Mouse (Mus musculus) adrenal gland, adult 2 months (tissue): ENCODE measurements around the gene Pipox. TPM values are rescaled to one million over a fixed set of nuclear protein-coding genes. Genes with fewer than 3 reads are reported as not detected.

Experiments used
- DNase-seq: peaks from one replicate; pipeline ENCODE4 v3.0.0; 2021
- long read RNA-seq: library from polyadenylated mRNA; stranded (forward); transcript quantifications from one replicate; pipeline ENCODE4 v2.0.0, GENCODE M21; 2021
- polyA plus RNA-seq: library from polyadenylated mRNA; depleted of rRNA; stranded (reverse); fragments of >200 nt; gene quantifications from 2 replicates; pipeline ENCODE4 v1.2.3, GENCODE M21; 2012; rRNA removed
- total RNA-seq, 2 experiments: library from RNA; stranded (reverse); gene quantifications; 2 replicates each; pipeline ENCODE4 v1.2.3; 2021

Pipox gene
- total RNA-seq (1 to 10 TPM in 1 of 2 experiments, under 1 TPM in 1; 0.35 to 1.8 TPM), polyA plus RNA-seq (3.0 and 4.3 TPM in 2 replicates)
- long read RNA-seq: 0 reads

- DNase-seq: peak; percentile 96
Measured at GRCm38 (mm10) chr11:77893787-77894718, at the start of gene Pipox. Pipox (minus strand) TSS chr11:77894096.

DNA sequence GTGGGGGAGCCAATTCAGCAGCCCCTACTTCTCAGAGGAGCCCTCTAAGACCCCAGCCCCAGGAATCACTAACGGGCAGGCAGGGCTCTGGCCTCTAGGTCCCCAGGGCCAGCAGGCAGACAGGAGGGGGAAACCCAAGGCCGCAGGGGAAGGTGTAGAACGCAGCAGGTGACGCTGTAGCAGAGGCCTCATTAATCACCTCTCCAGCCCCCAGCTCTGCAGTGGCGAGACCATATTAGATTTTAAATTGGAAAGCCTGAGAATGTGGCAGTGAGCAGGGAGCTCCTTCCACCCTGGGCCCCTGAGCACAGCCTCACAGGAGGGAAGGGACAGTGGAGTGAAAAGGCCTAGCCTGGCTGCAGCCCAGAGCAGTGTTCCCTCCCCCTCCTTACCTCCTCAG, 48.3 kb upstream of the Pipox start:
- DNase-seq: no peak

DNA sequence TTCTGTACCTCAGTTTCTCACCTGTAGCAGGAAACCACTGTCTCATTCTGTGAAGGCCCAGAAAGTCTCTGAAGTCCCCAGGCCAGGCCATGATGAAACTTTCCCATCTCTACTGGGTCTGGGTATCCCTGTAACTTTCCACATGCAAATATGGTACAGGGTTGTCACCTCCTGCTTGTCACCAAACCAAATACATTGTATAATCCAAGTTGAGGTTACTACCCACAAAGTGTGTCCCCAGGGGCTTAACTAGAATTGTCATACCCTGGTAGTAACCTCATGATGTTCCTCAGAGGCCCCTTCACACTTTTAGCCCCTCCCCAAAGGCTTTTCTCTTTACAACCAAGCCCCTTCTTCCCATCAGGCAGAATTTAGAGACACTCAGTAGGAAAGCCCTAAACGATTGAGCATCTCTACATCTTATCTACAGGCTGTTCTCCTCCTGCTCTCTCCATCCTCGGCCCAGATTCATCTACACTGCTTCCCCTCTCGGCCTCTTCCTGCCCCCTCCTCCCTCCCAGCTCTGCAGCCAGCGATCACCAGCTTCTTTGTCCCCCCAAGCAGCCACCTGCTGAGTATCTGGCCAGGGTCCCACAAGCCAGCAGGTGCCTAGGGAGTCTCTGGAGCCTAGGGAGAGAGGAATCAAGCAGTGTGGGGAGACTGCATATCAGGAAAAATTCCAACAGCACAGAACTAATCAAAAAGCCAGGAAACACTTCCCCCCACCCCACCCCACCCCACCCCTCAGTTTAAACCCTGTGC, 43.9 kb upstream of the Pipox start:
- DNase-seq: no peak

GRCm38 (mm10) chr11:77936846-77937245, 43.0 kb upstream of the Pipox start:
- no peak for DNase-seq

GRCm38 (mm10) chr11:77934568-77935311, 40.8 kb upstream of the Pipox start:
- no peak for DNase-seq

DNA sequence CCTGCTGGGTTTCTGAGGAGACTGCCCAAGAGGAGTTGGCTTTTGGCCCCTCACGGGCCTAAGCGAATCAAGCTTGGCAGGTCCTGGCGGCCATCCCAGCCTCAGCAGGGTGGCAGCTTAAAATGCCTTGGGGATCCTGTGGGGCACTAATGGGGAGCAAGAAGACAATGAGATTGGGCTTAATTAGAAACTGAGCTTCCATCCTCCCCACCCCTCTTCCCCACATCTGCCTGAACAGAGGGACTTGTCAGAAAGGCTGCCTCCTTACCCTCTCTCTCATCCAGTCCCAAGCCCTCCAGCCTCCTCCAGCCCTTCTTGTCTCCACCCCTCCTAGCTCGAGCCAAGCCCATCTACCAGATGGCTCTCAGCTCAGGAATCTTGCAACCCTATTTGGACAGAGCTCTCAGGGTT, 40.2 kb upstream of the Pipox start:
- no peak for DNase-seq

DNA sequence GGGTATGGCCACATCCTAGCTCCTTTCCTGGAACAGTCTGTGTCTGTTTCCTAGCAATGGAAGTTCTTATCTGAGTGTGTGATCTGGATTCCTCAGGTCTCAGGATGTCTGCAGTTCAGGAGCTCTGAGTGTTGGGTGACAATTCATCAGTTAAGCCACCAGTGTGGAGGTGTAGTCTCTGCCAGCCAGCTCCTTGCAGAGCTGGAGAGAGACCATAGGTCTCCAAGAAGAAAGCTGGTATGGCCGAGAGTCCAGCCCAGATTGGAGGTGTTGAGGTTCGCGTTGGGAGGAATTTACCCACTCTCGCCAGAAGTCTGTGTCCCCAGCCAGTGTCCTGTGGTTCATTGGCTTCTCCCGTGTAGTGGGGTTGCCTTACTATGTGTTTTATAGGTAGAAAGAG, 38.7 kb upstream of the Pipox start:
- no peak for DNase-seq

- DNase-seq: no peak
Measured at GRCm38 (mm10) chr11:77931541-77932433, 37.9 kb upstream of the Pipox start.

- peak; percentile 85 for DNase-seq
Measured at GRCm38 (mm10) chr11:77930751-77931540, 37.0 kb upstream of the Pipox start, which contains the start of gene Sez6. Sez6 (plus strand) TSS chr11:77930800.

- peak; percentile 61 for DNase-seq
Measured at GRCm38 (mm10) chr11:77927837-77928236, 33.9 kb upstream of the Pipox start.

DNA sequence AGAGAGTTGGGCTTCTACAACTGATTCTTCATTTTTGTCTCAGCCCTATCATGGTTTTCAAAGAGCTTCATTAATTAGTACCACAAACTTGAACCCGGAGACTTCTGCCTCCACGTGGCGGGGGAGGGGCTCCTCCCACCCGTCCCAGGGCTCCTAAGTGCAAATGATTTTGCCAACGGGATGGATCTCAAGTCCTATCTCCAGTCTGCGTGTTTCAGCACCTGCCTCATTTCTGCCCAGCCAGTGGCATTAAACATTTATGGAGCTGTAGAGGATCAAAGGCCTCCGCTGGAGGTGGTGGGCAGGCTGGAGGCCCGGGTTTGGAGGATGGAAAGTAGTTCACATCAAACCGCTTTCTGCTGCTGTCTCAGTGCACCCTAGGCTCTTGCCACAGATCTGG, 32.8 kb upstream of the Pipox start:
- DNase-seq: no peak

GRCm38 (mm10) chr11:77925836-77926657, 32.2 kb upstream of the Pipox start:
- peak; percentile 52 for DNase-seq

DNA sequence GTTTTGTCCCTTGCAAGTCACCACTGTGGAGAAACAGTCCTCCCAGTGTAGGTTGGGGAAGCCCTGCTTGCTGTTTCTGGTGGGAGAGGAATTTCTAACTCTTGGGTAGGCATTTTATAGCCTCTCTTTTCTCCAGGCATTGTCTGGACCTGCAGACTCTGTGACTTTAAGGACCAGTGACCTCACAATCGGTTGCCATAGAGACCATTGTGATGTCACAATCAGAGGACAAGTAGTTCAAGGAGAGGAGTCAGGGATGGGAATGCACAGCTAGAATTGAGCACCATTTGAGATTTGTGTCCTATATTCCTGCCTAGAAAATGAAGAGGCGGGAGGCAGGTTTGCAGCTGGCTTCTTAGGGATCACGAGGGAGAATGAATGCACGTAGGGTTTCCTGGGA, 29.4 kb upstream of the Pipox start:
- DNase-seq: no peak

- DNase-seq: no peak
Measured at GRCm38 (mm10) chr11:77917166-77917565, 23.3 kb upstream of the Pipox start.

DNA sequence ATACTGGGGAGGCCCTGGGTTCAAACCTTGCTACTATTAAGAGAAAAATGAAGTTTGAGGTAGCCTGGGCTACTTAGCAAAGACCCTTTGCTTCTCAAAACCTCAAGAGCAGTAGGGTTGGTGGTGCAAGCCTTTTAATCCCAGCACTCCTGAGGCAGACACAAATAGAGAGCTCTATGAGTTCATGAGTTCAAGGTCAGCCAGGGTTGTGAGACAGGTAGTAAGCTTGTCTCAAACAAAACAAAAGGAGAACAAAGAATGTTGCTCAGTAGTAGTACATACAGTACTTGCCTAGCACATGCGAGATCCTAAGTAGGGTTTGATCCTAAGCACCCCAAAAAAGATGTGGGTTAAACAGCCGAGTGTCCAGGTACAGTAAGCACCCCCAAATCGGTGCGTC, 22.8 kb upstream of the Pipox start:
- DNase-seq: no peak

DNA sequence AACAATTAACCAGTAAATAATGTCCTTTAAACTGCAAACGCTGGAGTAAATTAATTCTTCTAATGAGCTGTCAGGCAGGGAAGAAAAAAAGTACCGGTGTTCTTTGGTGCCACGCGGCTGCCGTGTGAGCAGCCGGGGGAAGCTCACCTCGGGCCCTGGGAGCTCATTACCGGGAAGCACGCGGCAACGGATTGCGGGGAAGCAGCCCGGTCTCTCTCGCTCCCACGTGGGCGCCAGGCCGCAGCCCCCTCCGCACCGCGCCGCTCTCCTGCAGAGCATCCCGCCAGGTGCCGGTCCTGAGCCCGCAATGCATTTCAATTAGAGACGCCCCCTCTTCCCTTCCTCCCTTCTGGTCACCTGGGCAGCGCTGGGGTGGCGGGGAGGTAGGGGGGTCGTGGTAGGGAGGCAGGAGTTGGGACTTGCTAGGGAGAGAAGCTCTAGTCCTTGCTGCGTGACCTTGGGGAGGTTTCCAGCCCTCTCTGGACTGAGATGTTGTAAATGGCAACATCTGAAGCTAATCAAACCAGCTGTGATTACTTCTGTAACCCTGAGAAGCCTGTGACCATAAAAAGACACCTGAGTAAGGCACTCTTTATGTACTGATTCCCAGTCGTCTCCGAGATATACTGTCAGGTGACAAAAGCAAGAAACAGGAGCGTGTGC, 20.8 kb upstream of the Pipox start:
- DNase-seq: no peak

GRCm38 (mm10) chr11:77913505-77913904, 19.6 kb upstream of the Pipox start:
- DNase-seq: no peak

DNA sequence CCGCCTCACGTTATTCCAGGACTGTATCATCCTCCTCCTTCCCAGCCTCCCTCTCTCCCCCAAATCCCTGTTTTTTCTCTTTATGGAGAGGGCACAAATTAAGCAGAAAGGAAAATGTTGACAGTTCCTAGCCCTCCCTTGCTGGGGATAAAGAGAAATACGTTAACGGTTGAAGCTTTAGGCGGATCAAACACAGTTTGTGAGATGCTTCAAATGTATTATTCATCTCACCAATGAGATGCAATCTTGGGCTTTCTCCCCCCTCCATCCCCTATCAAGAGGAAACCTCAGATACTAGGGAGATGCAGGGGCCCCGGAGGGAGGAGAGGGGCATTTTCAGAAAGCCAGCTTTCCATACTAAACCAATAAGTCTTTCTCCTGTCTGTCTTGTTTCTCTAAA, 15.9 kb upstream of the Pipox start:
- no peak for DNase-seq

- no peak for DNase-seq
Measured at GRCm38 (mm10) chr11:77909376-77909775, 15.5 kb upstream of the Pipox start.
